Mouse (Mus musculus): ENCODE measurements around the gene Sh3pxd2a.

Gene Sh3pxd2a

GRCm38 (mm10) chr19:47338396-47339164, 125.6 kb downstream of the Sh3pxd2a start:
- no peak for DNase-seq (ENCODE audit: low spot score in 2 of 2)

GRCm38 (mm10) chr19:47337743-47338142, 126.5 kb downstream of the Sh3pxd2a start:
- DNase-seq (ENCODE audit: low spot score in 2 of 2), result peak; percentile 74 to 90

DNA sequence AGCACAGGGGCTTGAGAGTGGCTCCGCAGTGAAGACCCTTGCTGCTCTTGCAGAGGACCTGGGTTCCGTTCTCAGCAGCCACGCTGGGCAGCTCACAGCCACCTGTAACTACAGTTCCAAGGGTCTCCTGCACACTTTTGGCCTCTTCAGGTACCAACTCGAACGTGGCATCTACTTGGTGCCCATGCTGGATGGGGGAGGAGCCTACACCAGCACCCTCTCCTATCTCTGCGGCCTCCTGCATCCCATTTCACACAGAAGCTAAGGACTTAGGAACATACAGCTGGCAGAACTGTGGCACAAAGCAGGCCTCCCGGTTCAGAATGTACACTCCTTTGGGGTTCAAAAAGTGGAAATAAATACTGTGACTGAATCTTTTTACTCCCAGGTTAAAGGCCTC, 127.0 kb downstream of the Sh3pxd2a start:
- DNase-seq (ENCODE audit: low spot score in 2 of 2), result no peak

- no peak for DNase-seq (ENCODE audit: low spot score in 2 of 2)
These were observed 128.9 kb downstream of the Sh3pxd2a start for GRCm38 (mm10) chr19:47335262-47335661.

DNA sequence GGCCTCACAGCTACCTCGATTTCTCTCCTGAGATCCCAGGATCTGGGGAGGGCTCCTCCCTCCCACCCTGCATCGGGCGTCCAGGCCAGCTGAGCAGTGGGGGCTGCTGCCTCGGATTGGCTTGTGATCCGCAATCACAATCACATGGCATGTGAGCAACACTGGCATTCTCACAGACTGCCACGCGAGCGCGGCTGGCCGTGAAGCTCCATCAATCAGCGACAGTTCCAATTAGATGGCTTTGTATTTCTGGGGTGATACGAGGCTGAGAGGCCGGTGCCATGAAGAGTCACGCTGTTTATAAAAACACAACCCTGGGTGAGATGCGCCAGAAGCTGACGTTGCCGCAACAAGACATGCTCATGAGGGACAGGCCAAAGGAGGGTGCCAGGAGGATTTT, 129.5 kb downstream of the Sh3pxd2a start:
- no peak for DNase-seq (ENCODE audit: low spot score in 2 of 2)

GRCm38 (mm10) chr19:47330743-47331227, 133.4 kb downstream of the Sh3pxd2a start:
- no peak for DNase-seq (ENCODE audit: low spot score in 2 of 2)

GRCm38 (mm10) chr19:47329102-47329501, 135.1 kb downstream of the Sh3pxd2a start:
- no peak for DNase-seq (ENCODE audit: low spot score in 2 of 2)

DNA sequence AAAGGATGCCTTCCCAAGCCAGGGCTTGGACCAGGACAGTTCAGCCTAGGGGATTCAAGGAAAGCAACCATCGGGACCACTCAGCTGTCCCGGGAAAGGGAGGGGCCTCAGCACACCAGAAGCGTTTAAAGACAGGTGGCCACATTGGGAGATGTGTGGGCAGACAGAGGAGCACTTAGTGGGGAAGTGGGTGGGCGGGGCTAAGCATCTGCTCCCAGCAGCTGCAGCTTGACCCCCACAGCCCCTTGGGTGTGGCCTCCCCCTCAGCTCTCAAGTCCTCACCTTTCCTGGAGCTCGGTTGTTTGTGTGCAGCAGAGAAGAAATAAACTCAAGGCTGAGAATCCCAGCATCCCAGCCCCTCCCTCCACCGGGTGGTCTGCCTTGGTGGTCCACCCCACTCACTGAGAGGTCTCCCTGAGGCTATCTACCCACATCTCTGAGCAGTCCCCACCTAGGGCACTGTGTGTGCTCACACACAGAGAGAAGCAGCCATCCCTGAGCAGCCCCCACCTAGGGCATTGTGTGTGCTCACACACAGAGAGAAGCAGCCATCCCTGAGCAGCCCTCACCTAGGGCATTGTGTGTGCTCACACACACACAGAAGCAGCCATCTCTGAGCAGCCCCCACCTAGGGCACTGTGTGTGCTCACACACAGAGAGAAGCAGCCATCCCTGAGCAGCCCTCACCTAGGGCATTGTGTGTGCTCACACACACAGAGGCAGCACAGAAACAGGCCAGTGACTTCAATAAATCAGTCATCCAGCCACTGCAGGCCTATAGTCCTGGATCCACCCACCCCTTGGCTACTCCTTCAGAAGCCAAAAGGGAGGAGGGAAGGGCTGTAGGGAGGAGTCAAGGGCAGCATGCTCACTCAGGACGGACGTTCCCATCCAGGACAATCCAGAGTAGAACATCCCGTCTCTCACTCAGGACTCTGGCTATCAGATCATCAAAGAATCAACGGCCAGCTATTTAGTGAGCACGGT, 136.0 kb downstream of the Sh3pxd2a start:
- DNase-seq (ENCODE audit: low spot score in 2 of 2), result no peak

- DNase-seq (ENCODE audit: low spot score in 2 of 2), result no peak
These were observed 138.3 kb downstream of the Sh3pxd2a start for GRCm38 (mm10) chr19:47325881-47326280.

- no peak for DNase-seq (ENCODE audit: low spot score in 2 of 2)
These were observed 140.9 kb downstream of the Sh3pxd2a start for GRCm38 (mm10) chr19:47323096-47323849.

DNA sequence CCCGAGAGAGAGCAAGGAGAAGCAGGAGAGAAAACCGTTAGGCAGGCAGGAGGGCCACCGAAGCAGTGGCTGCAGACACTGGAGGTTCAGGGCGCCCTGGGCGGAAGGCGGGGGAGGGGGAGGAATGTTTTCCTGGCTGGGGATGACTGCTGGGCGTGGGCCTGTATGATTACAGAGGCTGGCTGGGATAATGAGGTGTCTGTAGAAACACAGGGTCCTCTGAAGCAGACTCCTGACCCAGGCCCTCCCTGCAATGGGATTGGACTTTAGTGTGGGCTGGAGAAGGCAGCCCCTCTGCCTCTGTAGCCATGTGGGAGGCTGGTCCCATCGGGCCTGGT, 143.9 kb downstream of the Sh3pxd2a start:
- no peak for DNase-seq (ENCODE audit: low spot score in 2 of 2)

DNA sequence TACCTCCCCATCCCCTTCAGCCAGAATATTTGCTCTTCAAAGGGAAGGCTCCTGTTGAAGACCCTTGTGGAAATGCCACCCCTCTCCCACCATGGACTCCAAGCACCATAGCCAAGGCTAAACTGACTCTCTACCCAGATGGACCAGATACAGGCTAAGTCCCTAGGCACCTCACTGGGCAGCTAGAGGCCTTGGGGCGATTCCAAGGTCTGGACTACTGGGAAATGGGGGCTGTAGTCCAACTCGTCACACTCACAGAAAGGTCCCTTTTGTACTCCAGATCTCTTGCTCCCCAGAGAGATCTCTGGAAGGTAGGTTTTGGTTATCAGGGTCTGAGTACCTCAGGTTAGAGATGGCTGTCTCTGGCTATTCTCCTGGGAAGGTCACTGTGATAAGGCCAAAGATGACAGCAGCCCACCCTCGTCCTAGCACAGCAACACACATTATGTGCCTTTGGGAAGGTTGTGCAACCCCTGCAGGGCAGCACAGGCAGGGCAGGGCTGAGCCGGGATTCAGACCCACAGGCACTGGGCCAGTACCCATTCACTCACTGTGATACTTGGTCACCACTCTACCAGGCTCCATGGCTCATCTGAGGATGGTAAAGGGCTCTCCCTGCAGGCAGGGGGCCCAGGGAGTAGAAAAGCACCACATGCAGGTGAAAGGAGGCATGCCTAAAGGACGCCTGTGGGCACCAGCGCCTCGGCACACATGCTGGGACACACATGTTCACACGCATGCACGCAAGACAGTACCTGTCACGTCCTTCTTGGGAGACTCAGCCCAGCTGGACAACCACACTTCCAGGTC, 144.5 kb downstream of the Sh3pxd2a start:
- no peak for DNase-seq (ENCODE audit: low spot score in 2 of 2)

DNA sequence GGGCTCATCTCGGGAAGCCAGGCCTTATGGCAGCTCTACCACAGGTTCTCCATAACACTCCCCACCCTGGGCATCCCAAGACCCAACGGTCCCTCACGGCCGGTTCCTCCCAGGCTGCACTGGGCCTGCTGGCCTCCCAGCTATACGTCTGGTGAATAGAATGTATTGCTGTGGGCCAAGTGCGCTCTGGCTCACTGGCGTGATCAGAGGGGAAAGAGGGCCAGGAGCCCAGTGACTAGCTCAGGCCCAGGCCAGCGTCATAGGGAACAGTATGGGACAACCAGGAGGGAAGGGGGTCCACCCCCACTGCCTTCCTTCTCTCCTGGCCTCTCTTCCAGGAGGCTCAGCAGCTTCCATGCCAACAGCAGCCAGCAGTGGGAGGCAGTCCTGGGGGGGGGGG, 145.1 kb downstream of the Sh3pxd2a start:
- no peak for DNase-seq (ENCODE audit: low spot score in 2 of 2)

DNA sequence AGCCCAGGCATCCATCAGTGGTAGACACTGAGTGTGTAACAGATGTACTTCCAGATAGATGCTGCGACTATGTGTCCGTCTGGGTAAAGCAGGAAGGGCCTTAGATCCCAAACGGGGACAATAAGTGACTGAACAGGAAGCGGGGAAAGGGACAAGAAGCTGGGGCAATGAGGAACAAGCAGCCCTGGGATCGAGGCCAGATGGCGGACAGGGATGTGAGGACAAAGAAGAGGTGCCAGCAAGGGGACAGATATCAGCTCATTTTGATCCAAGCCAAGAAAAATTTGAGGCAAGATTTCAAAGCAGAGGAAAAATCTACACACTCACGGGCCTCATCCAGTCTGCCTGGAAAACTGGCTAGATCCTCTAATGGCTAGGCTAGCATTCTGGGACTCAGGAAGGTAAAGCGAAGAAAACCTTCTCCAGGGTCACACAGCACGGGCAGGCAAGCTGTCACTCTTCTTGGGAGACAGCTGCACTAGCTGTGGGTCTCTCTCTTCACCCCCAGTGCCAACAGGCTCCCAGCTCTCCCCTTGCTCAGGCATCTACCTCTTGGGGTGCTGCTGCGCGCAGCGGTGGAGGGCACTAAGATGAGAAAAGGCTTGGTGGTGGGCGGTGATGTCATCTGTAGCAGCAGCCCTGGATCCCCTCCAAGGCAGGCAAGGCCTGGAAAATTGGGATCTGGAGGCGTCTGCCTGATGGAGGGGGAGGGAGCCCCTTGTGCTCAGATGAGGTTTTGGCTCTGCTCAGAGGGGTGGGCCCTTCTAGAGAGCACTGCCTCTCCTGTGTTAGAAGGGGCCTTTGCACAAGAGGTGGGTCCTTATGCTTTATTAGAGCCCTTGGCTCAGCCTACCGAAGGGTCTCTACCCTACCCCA, 146.9 kb downstream of the Sh3pxd2a start:
- DNase-seq (ENCODE audit: low spot score in 2 of 2), result peak; percentile 71 to 83

DNA sequence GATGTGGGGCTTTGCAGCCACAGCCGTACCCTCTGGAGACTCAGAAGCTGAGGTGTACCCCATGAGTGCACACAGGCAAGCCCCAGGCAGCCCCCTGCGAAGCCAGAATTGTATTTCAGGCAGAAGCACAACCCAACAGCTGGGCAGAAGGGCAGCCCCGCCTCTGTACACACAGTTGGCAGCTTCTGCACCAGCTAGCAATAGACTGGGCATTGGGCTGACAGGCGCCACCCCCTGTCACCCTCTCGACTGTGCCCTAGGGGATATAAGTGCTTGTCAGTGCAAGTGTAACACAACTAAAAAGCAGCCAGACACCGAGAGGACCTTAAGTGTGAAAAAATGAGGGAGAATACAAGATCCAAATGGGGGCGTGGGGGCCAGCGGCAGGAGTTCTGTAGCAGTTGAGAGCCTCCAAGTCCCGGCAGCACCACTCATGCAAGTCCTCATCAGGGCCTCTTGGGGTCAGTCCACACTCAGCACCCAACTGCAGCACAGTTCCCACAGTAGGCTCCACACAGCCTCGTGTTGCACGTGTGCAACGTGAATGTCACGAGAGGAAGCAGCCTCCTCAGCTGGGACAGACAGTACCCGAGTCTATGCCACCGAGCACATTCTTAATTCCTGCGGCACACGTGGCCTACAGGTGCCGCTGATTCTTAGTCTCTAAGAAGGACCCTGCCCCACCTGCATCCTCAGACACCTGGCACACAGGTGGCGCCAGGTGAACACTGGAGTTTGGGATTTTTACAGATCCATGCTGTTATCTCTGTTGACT, 147.7 kb downstream of the Sh3pxd2a start:
- no peak for DNase-seq (ENCODE audit: low spot score in 2 of 2)

- no peak for DNase-seq (ENCODE audit: low spot score in 2 of 2)
These were observed 148.3 kb downstream of the Sh3pxd2a start for GRCm38 (mm10) chr19:47315917-47316265.

GRCm38 (mm10) chr19:47315091-47315916, 148.9 kb downstream of the Sh3pxd2a start:
- no peak for DNase-seq (ENCODE audit: low spot score in 2 of 2)
